Mouse (Mus musculus) thymus, adult 18-20 months (tissue): ENCODE measurements at regions not wholly inside any gene's neighbourhood (a gene's known extent, or its start where the extent isn't known, plus 50 kb on each side); places are given as distances from the start of the nearest gene placed in this dataset.

ENCODE experiments used
- DNase-seq, 2 experiments: peaks; one replicate each; pipeline ENCODE4 v3.0.0; 2022; ENCODE audit warnings: mixed read lengths in 2 of 2

- no peak for DNase-seq
These were observed 171.3 kb upstream of the Cd180 start for GRCm38 (mm10) chr13:102522080-102522479.

- DNase-seq: no peak
These were observed 166.7 kb upstream of the Cd180 start for GRCm38 (mm10) chr13:102526621-102527140.

GRCm38 (mm10) chr13:102533784-102534183 is 159.6 kb upstream of the Cd180 start:
- DNase-seq: no peak

GRCm38 (mm10) chr13:102537424-102538242 is 155.7 kb upstream of the Cd180 start:
- no peak for DNase-seq

- no peak for DNase-seq
These were observed 152.9 kb upstream of the Cd180 start for GRCm38 (mm10) chr13:102540436-102540835.

- DNase-seq: no peak
These were observed 148.8 kb upstream of the Cd180 start for GRCm38 (mm10) chr13:102544359-102545165.

GRCm38 (mm10) chr13:102545845-102546615 is 147.3 kb upstream of the Cd180 start:
- DNase-seq: no peak

- no peak for DNase-seq
These were observed 145.1 kb upstream of the Cd180 start for GRCm38 (mm10) chr13:102548252-102548651.

GRCm38 (mm10) chr13:102566846-102567572 is 126.3 kb upstream of the Cd180 start:
- no peak for DNase-seq

- DNase-seq: no peak
These were observed 123.8 kb upstream of the Cd180 start for GRCm38 (mm10) chr13:102569580-102569979.

- no peak for DNase-seq
These were observed 123.1 kb upstream of the Cd180 start for GRCm38 (mm10) chr13:102570286-102570685.

- no peak for DNase-seq
These were observed 120.0 kb upstream of the Cd180 start for GRCm38 (mm10) chr13:102573286-102573921.

- no peak for DNase-seq
These were observed 116.3 kb upstream of the Cd180 start for GRCm38 (mm10) chr13:102576871-102577662.

GRCm38 (mm10) chr13:102578811-102579210 is 114.5 kb upstream of the Cd180 start:
- DNase-seq: no peak

GRCm38 (mm10) chr13:102579638-102580037 is 113.7 kb upstream of the Cd180 start:
- no peak for DNase-seq

GRCm38 (mm10) chr13:102583984-102584645 is 109.2 kb upstream of the Cd180 start:
- DNase-seq: no peak

GRCm38 (mm10) chr13:102586215-102586614 is 107.1 kb upstream of the Cd180 start:
- no peak for DNase-seq

- DNase-seq: no peak
These were observed 103.5 kb upstream of the Cd180 start for GRCm38 (mm10) chr13:102589680-102590435.

- no peak for DNase-seq
These were observed 101.4 kb upstream of the Cd180 start for GRCm38 (mm10) chr13:102591803-102592537.
